Mouse (Mus musculus) c-Kit-positive CD71-negative TER-119-negative erythroid progenitor cells, embryonic 14.5 days (primary cell): ENCODE results near the gene Gm5799.
"Not testable (repeated sequence)": the region's sequence is repeated elsewhere in the genome, so short reads cannot be mapped to it uniquely, and the experiment has no call there.

Experiments
- DNase-seq: peaks from one replicate; pipeline ENCODE4 v3.0.0-alpha.2; 2013; ENCODE audit warnings: low read depth

Gene Gm5799

GRCm38 (mm10) chr14:43543276-43543675 lies at the start of gene Gm5799:
Gm5799 (plus strand) TSS chr14:43543576.
- DNase-seq: not testable (repeated sequence)

GRCm38 (mm10) chr14:43531052-43532010 lies 12.0 kb upstream of the Gm5799 start:
- not testable (repeated sequence) for DNase-seq

- not testable (repeated sequence) for DNase-seq
These were observed 11.4 kb upstream of the Gm5799 start for GRCm38 (mm10) chr14:43532011-43532383.

- not testable (repeated sequence) for DNase-seq
These were observed 11.0 kb upstream of the Gm5799 start for GRCm38 (mm10) chr14:43532387-43532786.

DNA sequence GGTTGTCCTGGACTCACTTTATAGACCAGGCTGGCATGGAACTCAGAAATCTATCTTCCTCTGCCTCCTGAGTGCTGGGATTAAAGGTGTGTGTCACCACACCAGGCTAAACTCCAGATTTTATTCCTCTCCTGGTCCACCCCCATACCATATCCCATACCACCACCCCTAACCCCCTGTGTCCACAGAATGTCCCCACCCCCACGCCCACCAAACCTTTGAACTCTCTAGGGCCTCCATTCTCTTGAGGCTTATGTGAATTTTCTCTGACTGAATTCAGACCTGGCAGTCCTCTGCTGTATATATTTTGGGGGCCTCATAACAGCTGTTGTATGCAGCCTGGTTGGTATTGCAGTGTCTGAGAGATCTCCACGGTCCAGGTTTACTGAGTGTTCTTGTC lies 5.2 kb upstream of the Gm5799 start:
- not testable (repeated sequence) for DNase-seq

- DNase-seq: not testable (repeated sequence)
These were observed 2.9 kb downstream of the Gm5799 start for GRCm38 (mm10) chr14:43546281-43546680.

DNA sequence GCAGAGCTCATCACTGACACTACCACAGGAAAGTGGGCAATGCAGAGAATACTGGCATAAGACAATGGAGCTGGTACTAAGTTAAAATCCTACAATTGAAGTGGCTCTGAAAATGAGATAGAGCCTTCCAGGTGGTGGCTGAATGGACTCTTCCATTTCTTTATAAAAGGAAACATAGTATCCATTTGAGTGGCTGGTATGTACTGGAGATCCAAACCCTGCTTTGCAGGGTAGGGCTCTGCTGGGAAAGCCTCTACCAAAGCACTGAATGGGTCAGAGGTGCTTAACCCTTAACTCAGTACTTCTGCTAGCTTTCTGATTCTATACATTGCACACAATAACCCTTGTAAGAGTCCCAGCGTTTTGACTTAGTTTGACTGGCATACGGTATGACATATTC lies 8.9 kb downstream of the Gm5799 start:
- DNase-seq: not testable (repeated sequence)

GRCm38 (mm10) chr14:43577969-43578368 lies 34.6 kb downstream of the Gm5799 start:
- not testable (repeated sequence) for DNase-seq

GRCm38 (mm10) chr14:43579046-43579445 lies 35.7 kb downstream of the Gm5799 start, which contains the start of gene Gm17654:
Gm17654 (minus strand) TSS chr14:43579146.
- DNase-seq: not testable (repeated sequence)
